Mouse (Mus musculus) left cerebral cortex, postnatal 4 days (tissue): ENCODE data around the gene Ly6g. TPM values are rescaled to one million over a fixed set of nuclear protein-coding genes. Genes with fewer than 3 reads are reported as not detected.

Experiments
- total RNA-seq, 2 experiments: library from RNA; stranded (reverse); gene quantifications; 2 replicates each; pipeline ENCODE4 v1.2.3; 2021

Gene Ly6g
- total RNA-seq, 2 experiments from 2014 or later = not detected

Other genes with a start within 250 kb of the Ly6g start
- gene Ly6i, start 171.8 kb upstream of the Ly6g start, total RNA-seq = not detected
- 1 to 10 TPM; 1.3 to 2.0 TPM for gene Ly6a, start 157.2 kb upstream of the Ly6g start, total RNA-seq
- gene Ly6c1, start 106.4 kb upstream of the Ly6g start, total RNA-seq = 1 to 10 TPM; 6.0 to 8.1 TPM
- gene Ly6c2, start 43.3 kb upstream of the Ly6g start, total RNA-seq = under 1 TPM in 1 of 2 experiments, not detected in 1; 0.42 TPM
- not detected for gene BC025446, start 61.1 kb downstream of the Ly6g start, total RNA-seq
- not detected for gene Ly6f, start 113.2 kb downstream of the Ly6g start, total RNA-seq